Mouse (Mus musculus): Measurements from ENCODE around the gene Aass. TPM values are rescaled to one million over a fixed set of nuclear protein-coding genes. Genes with fewer than 3 reads are reported as not detected.
"Not testable (repeated sequence)": the region's sequence is repeated elsewhere in the genome, so short reads cannot be mapped to it uniquely, and the experiment has no call there.

Aass gene
- total RNA-seq, 1 experiment: 9.5 TPM

DNA sequence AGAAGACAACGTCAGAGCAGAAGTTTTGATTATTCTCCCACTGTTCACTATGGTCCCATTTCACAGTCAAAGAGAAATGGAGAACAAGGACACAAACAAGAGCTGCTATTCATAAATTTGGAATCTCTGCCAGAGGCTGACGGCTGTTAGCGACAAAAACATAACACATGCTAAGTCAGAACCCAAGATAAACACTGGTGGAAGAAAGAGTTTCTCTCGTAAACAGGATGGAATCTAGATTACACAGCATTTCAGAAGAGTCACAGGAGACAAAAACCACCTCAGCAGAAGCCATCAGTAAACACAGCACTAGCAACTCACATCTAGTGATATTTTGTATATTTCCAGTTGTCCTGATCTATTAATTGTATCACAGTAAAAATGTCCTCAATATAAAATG is 26.4 kb downstream of the Aass start:
- TF ChIP-seq HCFC1 (IDR thresholded peaks at IDR 0.05; ENCODE audit: borderline replicate concordance, insufficient read depth, low read length) (no peak), ZC3H11A (IDR thresholded peaks at IDR 0.05; ENCODE audit: borderline replicate concordance, low read depth, low read length) (no peak), MAFK (IDR thresholded peaks at IDR 0.05; ENCODE audit: insufficient read depth, low read depth, low read length) (no peak), ZNF384 (IDR thresholded peaks at IDR 0.05; ENCODE audit: low read depth, low read length) (no peak), CHD2 (IDR thresholded peaks at IDR 0.05; ENCODE audit: low read depth, low read length) (no peak)
- no peak overlapping the region for H3K4me3 ChIP-seq (ENCODE audit: insufficient read depth in 1 of 2, low read depth in 1 of 2, low read length in 2 of 2, poor library complexity in 1 of 2, severe bottlenecking in 1 of 2)
- DNase-seq (ENCODE audit: low read depth, low spot score): no peak
- in situ Hi-C loops (cut with MboI; ENCODE audit: low sequenced_read_pairs in 2 of 2, unreplicated experiment in 2 of 2): no loop called here
- no peak overlapping the region for H3K9ac ChIP-seq (ENCODE audit: insufficient read depth, low read depth, low read length, poor library complexity, severe bottlenecking)
- no peaks in the 10 kb centered on the region for H3K36me3 ChIP-seq (ENCODE audit: control insufficient read depth, insufficient read depth, low read length, poor library complexity, severe bottlenecking)
- no peaks in the 10 kb centered on the region for H3K9me3 ChIP-seq (ENCODE audit: control insufficient read depth, insufficient read depth, low read depth, low read length)
- no peaks in the 10 kb centered on the region for H3K4me1 ChIP-seq (ENCODE audit: control insufficient read depth in 2 of 2, insufficient read depth in 2 of 2, low read length in 2 of 2, poor library complexity in 1 of 2)
- H3K27ac ChIP-seq (ENCODE audit: insufficient read depth, low read depth, low read length, poor library complexity, severe bottlenecking): no peak overlapping the region

DNA sequence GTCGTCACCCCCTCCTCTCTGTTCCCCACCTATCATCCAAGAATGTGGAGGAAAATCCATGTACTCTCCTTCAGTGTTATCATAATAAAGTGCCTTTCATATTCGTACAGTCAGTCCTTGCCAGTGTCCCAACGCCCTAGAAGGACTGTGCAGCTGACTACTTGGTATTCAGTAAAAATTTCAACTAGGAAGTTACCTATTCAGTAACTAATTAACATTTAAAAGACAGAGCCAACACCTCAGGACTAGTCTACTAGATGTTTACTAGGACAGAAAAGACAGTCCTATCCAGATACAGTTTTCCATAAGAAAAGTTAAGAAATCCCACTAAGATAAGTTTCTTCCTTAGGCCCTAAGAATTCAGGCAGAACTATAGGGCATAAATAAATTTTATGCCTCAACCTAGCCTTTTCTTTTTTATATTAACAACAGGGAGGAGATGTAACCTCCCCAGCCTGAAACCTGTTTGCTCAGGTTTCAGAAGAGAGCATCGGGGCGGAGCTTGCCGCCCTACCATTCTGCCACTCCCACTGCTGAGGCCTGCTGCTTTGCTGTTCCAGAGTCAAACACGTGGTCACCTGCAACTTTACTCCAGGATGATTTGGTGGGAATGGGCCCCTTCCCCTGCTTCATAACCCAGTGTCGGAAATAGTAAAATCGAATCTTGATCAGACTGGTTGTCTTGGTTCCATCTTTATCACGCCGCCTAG is 42.3 kb downstream of the Aass start:
- Histone ChIP-seq H3K9ac (ENCODE audit: insufficient read depth, low read depth, low read length, poor library complexity, severe bottlenecking) (peak overlapping the region; percentile 31; the same call in 1 of the 2 replicates), H3K4me3 (ENCODE audit: insufficient read depth in 1 of 2, low read depth in 1 of 2, low read length in 2 of 2, poor library complexity in 1 of 2, severe bottlenecking in 1 of 2) (0 out of 4 replicates have a peak overlapping the region, but pooled peaks of 1 of the 2 experiments have one; percentile 7), H3K27ac (ENCODE audit: insufficient read depth, low read depth, low read length, poor library complexity, severe bottlenecking) (peak overlapping the region; percentile 94)
- in situ Hi-C loops (cut with MboI; ENCODE audit: low sequenced_read_pairs in 2 of 2, unreplicated experiment in 2 of 2); H3K36me3 ChIP-seq (ENCODE audit: control insufficient read depth, insufficient read depth, low read length, poor library complexity, severe bottlenecking); H3K9me3 ChIP-seq (ENCODE audit: control insufficient read depth, insufficient read depth, low read depth, low read length); H3K4me1 ChIP-seq (ENCODE audit: control insufficient read depth in 2 of 2, insufficient read depth in 2 of 2, low read length in 2 of 2, poor library complexity in 1 of 2): not testable (repeated sequence)
- 0 out of 2 replicates have a peak, but pooled peaks have one; percentile 7 for TF ChIP-seq CHD2 (IDR thresholded peaks at IDR 0.05; ENCODE audit: low read depth, low read length)
- DNase-seq (ENCODE audit: low read depth, low spot score): peak; percentile 60

DNA sequence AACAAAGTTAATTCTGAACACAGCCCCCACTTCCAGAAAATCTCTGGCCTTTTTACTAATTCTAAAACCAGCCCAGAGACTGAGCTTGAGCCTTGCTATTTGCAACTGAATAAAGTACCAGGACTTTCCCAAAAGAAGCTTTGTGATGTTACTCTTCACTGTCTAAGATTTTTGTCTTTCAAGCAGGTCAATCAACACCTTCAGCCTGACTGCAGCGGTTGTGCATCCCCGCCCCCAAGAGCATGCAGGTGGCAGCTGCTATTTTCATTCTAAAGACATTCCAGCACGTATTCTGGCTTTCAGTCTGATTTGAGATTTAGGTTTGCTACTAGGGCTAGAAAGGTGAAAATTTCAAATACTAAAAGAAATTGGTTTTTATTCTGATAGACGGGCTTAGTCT is 43.5 kb downstream of the Aass start:
- peak overlapping the region; percentile 94; the same call in 1 of the 2 replicates for H3K27ac ChIP-seq (ENCODE audit: insufficient read depth, low read depth, low read length, poor library complexity, severe bottlenecking)
- peak; percentile 34 for DNase-seq (ENCODE audit: low read depth, low spot score)
- H3K4me3 ChIP-seq (ENCODE audit: insufficient read depth in 1 of 2, low read depth in 1 of 2, low read length in 2 of 2, poor library complexity in 1 of 2, severe bottlenecking in 1 of 2): peak overlapping the region in 1 of 2 experiments; percentile 17; a peak in 1 of 4 replicates
- H3K36me3 ChIP-seq (ENCODE audit: control insufficient read depth, insufficient read depth, low read length, poor library complexity, severe bottlenecking); in situ Hi-C loops (cut with MboI; ENCODE audit: low sequenced_read_pairs in 2 of 2, unreplicated experiment in 2 of 2); H3K9me3 ChIP-seq (ENCODE audit: control insufficient read depth, insufficient read depth, low read depth, low read length); H3K9ac ChIP-seq (ENCODE audit: insufficient read depth, low read depth, low read length, poor library complexity, severe bottlenecking); H3K4me1 ChIP-seq (ENCODE audit: control insufficient read depth in 2 of 2, insufficient read depth in 2 of 2, low read length in 2 of 2, poor library complexity in 1 of 2): not testable (repeated sequence)

DNA sequence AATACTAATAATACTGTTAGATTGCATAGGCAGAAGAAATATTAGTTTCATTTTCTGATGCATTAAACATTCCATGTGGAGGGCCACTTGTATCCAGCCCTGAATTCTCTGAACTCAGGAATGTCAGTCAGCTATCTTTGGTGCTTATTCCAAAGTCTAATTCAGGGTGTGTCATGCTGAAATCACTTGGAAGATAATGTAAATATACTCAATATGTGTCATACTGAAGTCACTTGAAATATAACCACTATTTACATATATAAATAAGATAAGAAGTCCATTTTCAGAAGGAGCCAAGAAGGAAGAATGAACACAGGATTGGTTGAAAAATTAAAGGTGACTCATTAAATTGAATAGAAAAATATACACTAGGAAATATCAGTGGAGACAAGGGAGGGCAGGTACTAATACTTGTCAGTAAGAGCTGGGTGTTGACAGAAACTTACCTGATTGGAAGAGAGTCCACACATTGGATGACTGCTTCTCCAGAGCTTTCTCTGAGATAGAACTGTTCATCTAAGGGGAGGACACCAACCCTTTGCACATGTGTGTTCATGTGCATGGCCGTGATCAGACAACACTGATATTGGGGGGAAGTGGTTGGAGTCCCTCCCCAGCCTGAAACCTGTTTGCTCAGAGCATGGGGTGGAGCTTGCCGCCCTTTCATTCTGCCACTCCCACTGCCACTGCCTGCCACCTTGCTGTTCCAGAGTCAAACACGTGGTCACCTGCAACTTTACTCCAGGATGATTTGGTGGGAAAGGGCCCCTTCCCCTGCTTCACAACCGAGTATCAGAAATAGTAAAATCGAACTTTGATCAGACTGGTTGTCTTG is 48.0 kb downstream of the Aass start:
- Histone ChIP-seq H3K4me1 (ENCODE audit: control insufficient read depth in 2 of 2, insufficient read depth in 2 of 2, low read length in 2 of 2, poor library complexity in 1 of 2) (peaks cover 2 to 3% of the 10 kb centered on the region in 2 experiments; a peak in 2 of 4 replicates), H3K4me3 (ENCODE audit: insufficient read depth in 1 of 2, low read depth in 1 of 2, low read length in 2 of 2, poor library complexity in 1 of 2, severe bottlenecking in 1 of 2) (peak overlapping the region in 1 of 2 experiments; percentile 64; a peak in 1 of 4 replicates), H3K9ac (ENCODE audit: insufficient read depth, low read depth, low read length, poor library complexity, severe bottlenecking) (peak overlapping the region; percentile 62; the same call in 1 of the 2 replicates), H3K27ac (ENCODE audit: insufficient read depth, low read depth, low read length, poor library complexity, severe bottlenecking) (peak overlapping the region; percentile 3; the same call in 1 of the 2 replicates), H3K36me3 (ENCODE audit: control insufficient read depth, insufficient read depth, low read length, poor library complexity, severe bottlenecking) (peaks cover 2% of the 10 kb centered on the region; the same call in 1 of the 2 replicates), H3K9me3 (ENCODE audit: control insufficient read depth, insufficient read depth, low read depth, low read length) (no peaks in the 10 kb centered on the region; the same call in 1 of the 2 replicates)
- in situ Hi-C loops (cut with MboI; ENCODE audit: low sequenced_read_pairs in 2 of 2, unreplicated experiment in 2 of 2): no loop called here
- TF ChIP-seq CHD2 (IDR thresholded peaks at IDR 0.05; ENCODE audit: low read depth, low read length): no peak
- no peak for TF ChIP-seq HCFC1 (IDR thresholded peaks at IDR 0.05; ENCODE audit: borderline replicate concordance, insufficient read depth, low read length)
- DNase-seq (ENCODE audit: low read depth, low spot score): no peak
